Mouse (Mus musculus): ENCODE data around the gene Rasl11b. TPM values are rescaled to one million over a fixed set of nuclear protein-coding genes. Genes with fewer than 3 reads are reported as not detected.

Gene Rasl11b
- polyA plus RNA-seq, 2 experiments, result 2.3 to 3.2 TPM

GRCm38 (mm10) chr5:74233808-74234207 lies 38.7 kb downstream of the Rasl11b start:
- whole genome bisulfite sequencing (ENCODE audit: insufficient replicate concordance), result 43% methylated on average over 7 of the region's 7 CpGs
- no peak for ATAC-seq (ENCODE audit: insufficient read depth)
- no peak overlapping the region for H3K4me3 ChIP-seq (ENCODE audit: insufficient read depth in 1 of 2, low read depth in 2 of 2, low read length in 2 of 2)
- no peaks in the 10 kb centered on the region for H3K27me3 ChIP-seq (ENCODE audit: control insufficient read depth, insufficient read depth, low read length)
- DNase-seq (ENCODE audit: low read depth in 3 of 3, low spot score in 3 of 3), result no peak
- H3K4me1 ChIP-seq (replicated peaks; ENCODE audit: control insufficient read depth in 2 of 2, insufficient read depth in 2 of 2, low read length in 1 of 2), result peaks cover 0 to 6% of the 10 kb centered on the region in 2 experiments; a peak in 2 of 4 replicates
- H3K27ac ChIP-seq, result no peak overlapping the region
- TF ChIP-seq EP300 (IDR thresholded peaks at IDR 0.05; ENCODE audit: low read depth) (no peak), CTCF (IDR thresholded peaks at IDR 0.05; ENCODE audit: low read depth) (no peak)
- no peak overlapping the region for H3K9ac ChIP-seq (replicated peaks)
- no peak overlapping the region for H3K4me2 ChIP-seq (ENCODE audit: low read depth)
- H3K9me3 ChIP-seq (ENCODE audit: control insufficient read depth, low read length), result no peaks in the 10 kb centered on the region
- no peaks in the 10 kb centered on the region for H3K36me3 ChIP-seq (replicated peaks; ENCODE audit: control insufficient read depth, insufficient read depth, low read depth)

- no peak for TF ChIP-seq CTCF (IDR thresholded peaks at IDR 0.05; ENCODE audit: low read depth)
- no peak for TF ChIP-seq EP300 (IDR thresholded peaks at IDR 0.05; ENCODE audit: low read depth)
- DNase-seq (ENCODE audit: low read depth in 3 of 3, low spot score in 3 of 3) (no peak), ATAC-seq (ENCODE audit: insufficient read depth) (no peak)
- 60% methylated on average over 1 of the region's 1 CpGs for WGBS (ENCODE audit: insufficient replicate concordance)
- Histone ChIP-seq H3K4me2 (ENCODE audit: low read depth) (no peak overlapping the region), H3K27ac (no peak overlapping the region), H3K9ac (replicated peaks) (no peak overlapping the region), H3K4me3 (ENCODE audit: insufficient read depth in 1 of 2, low read depth in 2 of 2, low read length in 2 of 2) (no peak overlapping the region), H3K4me1 (replicated peaks; ENCODE audit: control insufficient read depth in 2 of 2, insufficient read depth in 2 of 2, low read length in 1 of 2) (peaks cover 0 to 2% of the 10 kb centered on the region in 2 experiments; a peak in 1 of 4 replicates), H3K36me3 (replicated peaks; ENCODE audit: control insufficient read depth, insufficient read depth, low read depth) (no peaks in the 10 kb centered on the region), H3K9me3 (ENCODE audit: control insufficient read depth, low read length) (no peaks in the 10 kb centered on the region), H3K27me3 (ENCODE audit: control insufficient read depth, insufficient read depth, low read length) (no peaks in the 10 kb centered on the region)
These were observed 44.3 kb downstream of the Rasl11b start for GRCm38 (mm10) chr5:74239369-74239768.

- Histone ChIP-seq H3K4me3 (ENCODE audit: insufficient read depth in 1 of 2, low read depth in 2 of 2, low read length in 2 of 2) (no peak overlapping the region), H3K27me3 (ENCODE audit: control insufficient read depth, insufficient read depth, low read length) (no peaks in the 10 kb centered on the region), H3K9me3 (ENCODE audit: control insufficient read depth, low read length) (no peaks in the 10 kb centered on the region), H3K4me2 (ENCODE audit: low read depth) (no peak overlapping the region), H3K4me1 (replicated peaks; ENCODE audit: control insufficient read depth in 2 of 2, insufficient read depth in 2 of 2, low read length in 1 of 2) (peaks cover 0 to 2% of the 10 kb centered on the region in 2 experiments; a peak in 1 of 4 replicates), H3K27ac (no peak overlapping the region), H3K36me3 (replicated peaks; ENCODE audit: control insufficient read depth, insufficient read depth, low read depth) (no peaks in the 10 kb centered on the region), H3K9ac (replicated peaks) (no peak overlapping the region)
- ATAC-seq (ENCODE audit: insufficient read depth) (no peak), DNase-seq (ENCODE audit: low read depth in 3 of 3, low spot score in 3 of 3) (no peak)
- WGBS (ENCODE audit: insufficient replicate concordance), result 61% methylated on average over 8 of the region's 8 CpGs
- TF ChIP-seq EP300 (IDR thresholded peaks at IDR 0.05; ENCODE audit: low read depth) (no peak), CTCF (IDR thresholded peaks at IDR 0.05; ENCODE audit: low read depth) (no peak)
These were observed 45.2 kb downstream of the Rasl11b start for GRCm38 (mm10) chr5:74240298-74240697.

- H3K9me3 ChIP-seq (ENCODE audit: control insufficient read depth, low read length), result no peaks in the 10 kb centered on the region
- H3K4me1 ChIP-seq (replicated peaks; ENCODE audit: control insufficient read depth in 2 of 2, insufficient read depth in 2 of 2, low read length in 1 of 2), result peaks cover 0 to 2% of the 10 kb centered on the region in 2 experiments; a peak in 1 of 4 replicates
- H3K4me3 ChIP-seq (ENCODE audit: insufficient read depth in 1 of 2, low read depth in 2 of 2, low read length in 2 of 2), result no peak overlapping the region
- H3K4me2 ChIP-seq (ENCODE audit: low read depth), result no peak overlapping the region
- H3K27me3 ChIP-seq (ENCODE audit: control insufficient read depth, insufficient read depth, low read length), result no peaks in the 10 kb centered on the region
- TF ChIP-seq CTCF (IDR thresholded peaks at IDR 0.05; ENCODE audit: low read depth), result no peak
- no peak for TF ChIP-seq EP300 (IDR thresholded peaks at IDR 0.05; ENCODE audit: low read depth)
- no peak overlapping the region for H3K27ac ChIP-seq
- no peak overlapping the region for H3K9ac ChIP-seq (replicated peaks)
- ATAC-seq (ENCODE audit: insufficient read depth), result no peak
- 64% methylated on average over 13 of the region's 13 CpGs for WGBS (ENCODE audit: insufficient replicate concordance)
- no peaks in the 10 kb centered on the region for H3K36me3 ChIP-seq (replicated peaks; ENCODE audit: control insufficient read depth, insufficient read depth, low read depth)
- no peak for DNase-seq (ENCODE audit: low read depth in 3 of 3, low spot score in 3 of 3)
These were observed 46.0 kb downstream of the Rasl11b start for GRCm38 (mm10) chr5:74240926-74241680.

GRCm38 (mm10) chr5:74242654-74243053 lies 47.6 kb downstream of the Rasl11b start:
- DNase-seq (ENCODE audit: low read depth in 3 of 3, low spot score in 3 of 3) (no peak), ATAC-seq (ENCODE audit: insufficient read depth) (no peak)
- H3K27me3 ChIP-seq (ENCODE audit: control insufficient read depth, insufficient read depth, low read length), result no peaks in the 10 kb centered on the region
- no peak overlapping the region for H3K4me3 ChIP-seq (ENCODE audit: insufficient read depth in 1 of 2, low read depth in 2 of 2, low read length in 2 of 2)
- no peaks in the 10 kb centered on the region for H3K36me3 ChIP-seq (replicated peaks; ENCODE audit: control insufficient read depth, insufficient read depth, low read depth)
- no peak overlapping the region for H3K4me2 ChIP-seq (ENCODE audit: low read depth)
- H3K27ac ChIP-seq, result no peak overlapping the region
- TF ChIP-seq CTCF (IDR thresholded peaks at IDR 0.05; ENCODE audit: low read depth), result no peak
- TF ChIP-seq EP300 (IDR thresholded peaks at IDR 0.05; ENCODE audit: low read depth), result no peak
- no peaks in the 10 kb centered on the region for H3K9me3 ChIP-seq (ENCODE audit: control insufficient read depth, low read length)
- H3K9ac ChIP-seq (replicated peaks), result no peak overlapping the region
- H3K4me1 ChIP-seq (replicated peaks; ENCODE audit: control insufficient read depth in 2 of 2, insufficient read depth in 2 of 2, low read length in 1 of 2), result peaks cover 0 to 2% of the 10 kb centered on the region in 2 experiments; a peak in 1 of 4 replicates
- 65% methylated on average over 3 of the region's 3 CpGs for WGBS (ENCODE audit: insufficient replicate concordance)

Data from liver, embryonic 14.5 days (tissue).